Mouse (Mus musculus) forebrain, embryonic 13.5 days (tissue): ENCODE data around the gene Tubgcp6. TPM values are rescaled to one million over a fixed set of nuclear protein-coding genes. Genes with fewer than 3 reads are reported as not detected.

Source experiments
- ATAC-seq: fragments of 200-750 bp; cut with Nextera tagmentation; 2 replicates; pipeline ENCODE4 v1.8.0; 2017
- H3K27ac ChIP-seq: fragments of 300-500 bp; sonication (generic); 2 replicates; pipeline ENCODE4 v1.5.1; 2015; ENCODE audit warnings: inconsistent platforms, mild to moderate bottlenecking, moderate library complexity
- H3K27me3 ChIP-seq: fragments of 300-500 bp; sonication (generic); 2 replicates; pipeline ENCODE4 v1.6.1; 2015; ENCODE audit warnings: mild to moderate bottlenecking, inconsistent platforms
- H3K36me3 ChIP-seq: fragments of 300-500 bp; sonication (generic); 2 replicates; pipeline ENCODE4 v1.6.1; 2015; ENCODE audit warnings: mild to moderate bottlenecking, inconsistent platforms; ENCODE audit not compliant: poor library complexity, severe bottlenecking
- H3K4me1 ChIP-seq: fragments of 300-500 bp; sonication (generic); 2 replicates; pipeline ENCODE4 v1.6.1; 2015; ENCODE audit warnings: inconsistent platforms
- H3K4me2 ChIP-seq: fragments of 300-500 bp; sonication (generic); 2 replicates; pipeline ENCODE4 v1.6.1; 2015; ENCODE audit warnings: inconsistent platforms, mild to moderate bottlenecking, moderate library complexity
- H3K4me3 ChIP-seq: fragments of 300-500 bp; sonication (generic); 2 replicates; pipeline ENCODE4 v1.5.1; 2015; ENCODE audit warnings: mild to moderate bottlenecking, inconsistent platforms
- H3K9ac ChIP-seq: fragments of 300-500 bp; sonication (generic); 2 replicates; pipeline ENCODE4 v1.6.1; 2015; ENCODE audit warnings: mild to moderate bottlenecking, inconsistent platforms
- H3K9me3 ChIP-seq: fragments of 300-500 bp; sonication (generic); replicated peaks from 2 replicates; pipeline ENCODE4 v1.6.1; 2016; ENCODE audit warnings: inconsistent platforms
- WGBS: fragments of 180-500 bp; shearing (Covaris S2); methylation state at CpG from one replicate; pipeline ENCODE4 v1.1.7; 2015; 5-methylcytosine and 5-hydroxymethylcytosine counted together
- microRNA-seq: library from miRNA; unstranded; fragments of <30 nt; microRNA quantifications from one replicate; pipeline ENCODE4, GENCODE M21; 2016
- polyA plus RNA-seq: library from polyadenylated mRNA; unstranded; fragments of >200 nt; fragmentation: Nextera tagmentation; extraction: Ambion mirVana; gene quantifications from 2 replicates; pipeline ENCODE4 v1.2.1, GENCODE M21; 2015

Tubgcp6 gene
- polyA plus RNA-seq, 1 experiment from 2014 or later = 16.8 TPM

GRCm38 (mm10) chr15:89060032-89060681, 62.8 kb downstream of the Tubgcp6 start:
- no peaks in the 10 kb centered on the region for H3K9me3 ChIP-seq
- H3K4me1 ChIP-seq = peaks cover 16% of the 10 kb centered on the region
- H3K4me3 ChIP-seq = peak overlapping the region; percentile 69
- H3K36me3 ChIP-seq = no peaks in the 10 kb centered on the region
- no peak overlapping the region; the same call in 1 of the 2 replicates for H3K27ac ChIP-seq
- H3K27me3 ChIP-seq = peaks cover 16% of the 10 kb centered on the region; the same call in 1 of the 2 replicates
- peak; percentile 54 for ATAC-seq
- H3K4me2 ChIP-seq = peak overlapping the region; percentile 94
- H3K9ac ChIP-seq = peak overlapping the region; percentile 82
- 1% methylated on average over 44 of the region's 48 CpGs for WGBS

- peaks cover 16% of the 10 kb centered on the region; the same call in 1 of the 2 replicates for H3K27me3 ChIP-seq
- 1% methylated on average over 38 of the region's 57 CpGs for WGBS
Measured at GRCm38 (mm10) chr15:89059161-89059931, 63.6 kb downstream of the Tubgcp6 start, which contains the start of gene Panx2. Gene Panx2, plus strand, starts transcription at chr15:89059734.

GRCm38 (mm10) chr15:89058736-89059135, 64.2 kb downstream of the Tubgcp6 start:
- H3K9ac ChIP-seq = peak overlapping the region; percentile 82; the same call in 1 of the 2 replicates
- H3K27me3 ChIP-seq = peaks cover 16% of the 10 kb centered on the region; the same call in 1 of the 2 replicates
- H3K9me3 ChIP-seq = no peaks in the 10 kb centered on the region
- H3K27ac ChIP-seq = no peak overlapping the region
- peak overlapping the region; percentile 69 for H3K4me3 ChIP-seq
- H3K36me3 ChIP-seq = no peaks in the 10 kb centered on the region
- peaks cover 16% of the 10 kb centered on the region for H3K4me1 ChIP-seq
- ATAC-seq = no peak
- 31% methylated on average over 6 of the region's 6 CpGs for WGBS
- peak overlapping the region; percentile 94 for H3K4me2 ChIP-seq

More at GRCm38 (mm10) chr15:89059161-89059931, 63.6 kb downstream of the Tubgcp6 start, which contains the start of gene Panx2:
- Histone ChIP-seq H3K4me2 (peak within 1 kb of the TSS; percentile 94), H3K27ac (peak within 1 kb of the TSS; percentile 19; the same call in 1 of the 2 replicates), H3K9me3 (no peaks in the 10 kb centered on the region), H3K4me3 (peak within 1 kb of the TSS; percentile 69), H3K4me1 (peaks cover 16% of the 10 kb centered on the region), H3K9ac (peak within 1 kb of the TSS; percentile 82), H3K36me3 (no peaks in the 10 kb centered on the region)
- peak; percentile 59 for ATAC-seq

GRCm38 (mm10) chr15:89054666-89055065, 68.2 kb downstream of the Tubgcp6 start:
- ATAC-seq = no peak
- Histone ChIP-seq H3K36me3 (no peaks in the 10 kb centered on the region), H3K4me1 (peaks cover 6% of the 10 kb centered on the region; the same call in 1 of the 2 replicates), H3K4me3 (no peak overlapping the region), H3K27me3 (peaks cover 16% of the 10 kb centered on the region; the same call in 1 of the 2 replicates), H3K9me3 (no peaks in the 10 kb centered on the region), H3K9ac (no peak overlapping the region), H3K27ac (no peak overlapping the region), H3K4me2 (no peak overlapping the region)
- WGBS = 89% methylated on average over 7 of the region's 7 CpGs

Small RNA genes within 50 kb of the gene (microRNA-seq; reads per million reads assigned to microRNA genes)
- not detected for gene Mir7118

Other genes with a start within 250 kb of the Tubgcp6 start
- 0.13 TPM in 1 of 2 replicates, not detected in the other for gene Ttll8, start 168.7 kb downstream of the Tubgcp6 start, polyA plus RNA-seq
- 20.9 and 23.8 TPM in 2 replicates for gene Mlc1, start 144.1 kb downstream of the Tubgcp6 start, polyA plus RNA-seq
- gene Mov10l1, start 140.2 kb downstream of the Tubgcp6 start, polyA plus RNA-seq = not detected in 2 replicates
- gene Panx2, start 63.4 kb downstream of the Tubgcp6 start, polyA plus RNA-seq = 2.3 and 2.4 TPM in 2 replicates
- 40.4 and 45.1 TPM in 2 replicates for gene Trabd, start 48.0 kb downstream of the Tubgcp6 start, polyA plus RNA-seq
- gene Selenoo, start 34.0 kb downstream of the Tubgcp6 start, polyA plus RNA-seq = 20.9 and 22.5 TPM in 2 replicates
- gene Hdac10, start 5.6 kb upstream of the Tubgcp6 start, polyA plus RNA-seq = 22.3 and 25.4 TPM in 2 replicates
- gene Mapk12, start 17.6 kb upstream of the Tubgcp6 start, polyA plus RNA-seq = 9.1 and 11.7 TPM in 2 replicates
- gene Mapk11, start 26.5 kb upstream of the Tubgcp6 start, polyA plus RNA-seq = 43.0 and 45.5 TPM in 2 replicates
- 101 and 130 TPM in 2 replicates for gene Plxnb2, start 57.7 kb upstream of the Tubgcp6 start, polyA plus RNA-seq
- gene Dennd6b, start 73.4 kb upstream of the Tubgcp6 start, polyA plus RNA-seq = 40.7 and 47.7 TPM in 2 replicates
- 68.5 and 71.7 TPM in 2 replicates for gene Ppp6r2, start 88.4 kb upstream of the Tubgcp6 start, polyA plus RNA-seq
- gene Sbf1, start 192.2 kb upstream of the Tubgcp6 start, polyA plus RNA-seq = 66.0 and 76.1 TPM in 2 replicates
- not detected in 2 replicates for gene Adm2, start 199.6 kb upstream of the Tubgcp6 start, polyA plus RNA-seq
- not detected in 2 replicates for gene Miox, start 211.3 kb upstream of the Tubgcp6 start, polyA plus RNA-seq
- gene Lmf2, start 232.5 kb upstream of the Tubgcp6 start, polyA plus RNA-seq = 34.4 and 38.6 TPM in 2 replicates
- gene Ncaph2, start 232.6 kb upstream of the Tubgcp6 start, polyA plus RNA-seq = 156 and 170 TPM in 2 replicates